Mouse (Mus musculus) embryonic facial prominence, embryonic 11.5 days (tissue): ENCODE results near the gene Cyp2c40. TPM values are rescaled to one million over a fixed set of nuclear protein-coding genes. Genes with fewer than 3 reads are reported as not detected.

Experiments
- polyA plus RNA-seq: library from polyadenylated mRNA; unstranded; fragments of >200 nt; fragmentation: Nextera tagmentation; extraction: Ambion mirVana; gene quantifications from 2 replicates; pipeline ENCODE4 v1.2.1, GENCODE M21; 2014

Gene Cyp2c40
- polyA plus RNA-seq, 1 experiment from 2014 or later, result not detected

Other genes starting within 250 kb of the Cyp2c40 start
- gene Cyp2c67, start 163.8 kb downstream of the Cyp2c40 start, polyA plus RNA-seq, result not detected in 2 replicates
- gene Cyp2c68, start 71.8 kb downstream of the Cyp2c40 start, polyA plus RNA-seq, result not detected in 2 replicates
- gene Cyp2c69, start 74.0 kb upstream of the Cyp2c40 start, polyA plus RNA-seq, result not detected in 2 replicates
- gene Cyp2c37, start 179.6 kb upstream of the Cyp2c40 start, polyA plus RNA-seq, result not detected in 2 replicates